Mouse (Mus musculus): Measurements from ENCODE around the gene Tnik.
A peak's percentile ranks its signal among the peaks of the same experiment; 100 is the strongest.

Gene Tnik

GRCm38 (mm10) chr3:28265183-28265582, 2.2 kb downstream of the Tnik start:
- DNase-seq, result peak; percentile 65

- peak; percentile 86 for DNase-seq
Observed at GRCm38 (mm10) chr3:28265656-28266055, 2.6 kb downstream of the Tnik start.

- no peak for DNase-seq
Observed at GRCm38 (mm10) chr3:28267211-28267610, 4.2 kb downstream of the Tnik start.

GRCm38 (mm10) chr3:28269716-28270115, 6.7 kb downstream of the Tnik start:
- no peak for DNase-seq

GRCm38 (mm10) chr3:28271884-28272283, 8.9 kb downstream of the Tnik start:
- DNase-seq, result no peak

GRCm38 (mm10) chr3:28274763-28275162, 11.7 kb downstream of the Tnik start:
- DNase-seq, result no peak

- DNase-seq, result no peak
Observed at GRCm38 (mm10) chr3:28289693-28290092, 26.7 kb downstream of the Tnik start.

- no peak for DNase-seq
Observed at GRCm38 (mm10) chr3:28301378-28301777, 38.4 kb downstream of the Tnik start.

GRCm38 (mm10) chr3:28303915-28304314, 40.9 kb downstream of the Tnik start:
- DNase-seq, result no peak

GRCm38 (mm10) chr3:28306852-28307251, 43.8 kb downstream of the Tnik start:
- no peak for DNase-seq

- no peak for DNase-seq
Observed at GRCm38 (mm10) chr3:28314438-28314837, 51.4 kb downstream of the Tnik start.

- no peak for DNase-seq
Observed at GRCm38 (mm10) chr3:28317339-28317738, 54.3 kb downstream of the Tnik start.

GRCm38 (mm10) chr3:28321635-28322034, 58.6 kb downstream of the Tnik start:
- no peak for DNase-seq

GRCm38 (mm10) chr3:28325613-28326233, 62.7 kb downstream of the Tnik start:
- DNase-seq, result no peak

GRCm38 (mm10) chr3:28332316-28332715, 69.3 kb downstream of the Tnik start:
- no peak for DNase-seq

- DNase-seq, result no peak
Observed at GRCm38 (mm10) chr3:28333869-28334268, 70.9 kb downstream of the Tnik start.

- no peak for DNase-seq
Observed at GRCm38 (mm10) chr3:28334547-28334946, 71.5 kb downstream of the Tnik start.

GRCm38 (mm10) chr3:28340071-28340470, 77.1 kb downstream of the Tnik start:
- DNase-seq, result no peak

- no peak for DNase-seq
Observed at GRCm38 (mm10) chr3:28343204-28343603, 80.2 kb downstream of the Tnik start.

- DNase-seq, result no peak
Observed at GRCm38 (mm10) chr3:28343661-28344060, 80.6 kb downstream of the Tnik start.

- peak; percentile 52 for DNase-seq
Observed at GRCm38 (mm10) chr3:28345446-28345845, 82.4 kb downstream of the Tnik start.

- DNase-seq, result no peak
Observed at GRCm38 (mm10) chr3:28345961-28346360, 82.9 kb downstream of the Tnik start.

- DNase-seq, result no peak
Observed at GRCm38 (mm10) chr3:28346476-28346875, 83.5 kb downstream of the Tnik start.

- DNase-seq, result peak; percentile 43
Observed at GRCm38 (mm10) chr3:28348746-28349145, 85.7 kb downstream of the Tnik start.

GRCm38 (mm10) chr3:28350147-28350801, 87.3 kb downstream of the Tnik start:
- DNase-seq, result no peak

All from cerebellum, adult 9-11 months (tissue).